Mouse (Mus musculus): Measurements from ENCODE around the gene Tmem37. TPM values are rescaled to one million over a fixed set of nuclear protein-coding genes. Genes with fewer than 3 reads are reported as not detected.
"Not testable (repeated sequence)": the region's sequence is repeated elsewhere in the genome, so short reads cannot be mapped to it uniquely, and the experiment has no call there.

Tmem37 gene
- polyA plus RNA-seq, 1 experiment from 2014 or later, result 8.2 TPM

- no peak overlapping the region for H3K4me2 ChIP-seq (ENCODE audit: low read length)
- H3K4me1 ChIP-seq (ENCODE audit: control insufficient read depth, insufficient read depth, low read length), result no peaks in the 10 kb centered on the region
- H3K27ac ChIP-seq (ENCODE audit: low read depth, low read length), result no peak overlapping the region
- no peaks in the 10 kb centered on the region for H3K9me3 ChIP-seq (replicated peaks; ENCODE audit: control insufficient read depth, low read length)
- no peak overlapping the region for H3K4me3 ChIP-seq (ENCODE audit: low read depth, low read length)
- H3K36me3 ChIP-seq (ENCODE audit: control insufficient read depth, insufficient read depth, low read length), result no peaks in the 10 kb centered on the region
- DNase-seq (ENCODE audit: low spot score) (no peak), ATAC-seq (no peak)
- no peak overlapping the region for H3K9ac ChIP-seq (ENCODE audit: low read length)
- H3K27me3 ChIP-seq (replicated peaks; ENCODE audit: control insufficient read depth, insufficient read depth, low read length), result no peaks in the 10 kb centered on the region
- 81% methylated on average over 6 of the region's 6 CpGs for WGBS
Observed at GRCm38 (mm10) chr1:120099483-120099882, 25.6 kb upstream of the Tmem37 start.

GRCm38 (mm10) chr1:120098327-120098726 is 24.5 kb upstream of the Tmem37 start:
- 15% methylated on average over 7 of the region's 7 CpGs for WGBS
- H3K9ac ChIP-seq (ENCODE audit: low read length), result no peak overlapping the region
- H3K36me3 ChIP-seq (ENCODE audit: control insufficient read depth, insufficient read depth, low read length), result no peaks in the 10 kb centered on the region
- ATAC-seq (no peak), DNase-seq (ENCODE audit: low spot score) (peak; percentile 67)
- no peak overlapping the region for H3K4me3 ChIP-seq (ENCODE audit: low read depth, low read length)
- H3K27me3 ChIP-seq (replicated peaks; ENCODE audit: control insufficient read depth, insufficient read depth, low read length), result no peaks in the 10 kb centered on the region
- no peaks in the 10 kb centered on the region for H3K9me3 ChIP-seq (replicated peaks; ENCODE audit: control insufficient read depth, low read length)
- H3K4me1 ChIP-seq (ENCODE audit: control insufficient read depth, insufficient read depth, low read length), result no peaks in the 10 kb centered on the region
- no peak overlapping the region for H3K27ac ChIP-seq (ENCODE audit: low read depth, low read length)
- no peak overlapping the region for H3K4me2 ChIP-seq (ENCODE audit: low read length)

- Histone ChIP-seq H3K4me3 (ENCODE audit: low read depth, low read length) (no peak overlapping the region), H3K4me2 (ENCODE audit: low read length) (no peak overlapping the region), H3K4me1 (ENCODE audit: control insufficient read depth, insufficient read depth, low read length) (no peaks in the 10 kb centered on the region), H3K9ac (ENCODE audit: low read length) (no peak overlapping the region), H3K27ac (ENCODE audit: low read depth, low read length) (no peak overlapping the region), H3K9me3 (replicated peaks; ENCODE audit: control insufficient read depth, low read length) (0 out of 2 replicates have a peak, but pooled peaks cover 3% of the 10 kb centered on the region), H3K27me3 (replicated peaks; ENCODE audit: control insufficient read depth, insufficient read depth, low read length) (no peaks in the 10 kb centered on the region), H3K36me3 (ENCODE audit: control insufficient read depth, insufficient read depth, low read length) (no peaks in the 10 kb centered on the region)
- ATAC-seq (no peak), DNase-seq (ENCODE audit: low spot score) (no peak)
- 65% methylated on average over 3 of the region's 3 CpGs for WGBS
Observed at GRCm38 (mm10) chr1:120094920-120095319, 21.0 kb upstream of the Tmem37 start.

- H3K27me3 ChIP-seq (replicated peaks; ENCODE audit: control insufficient read depth, insufficient read depth, low read length); H3K4me2 ChIP-seq (ENCODE audit: low read length); H3K4me3 ChIP-seq (ENCODE audit: low read depth, low read length); H3K36me3 ChIP-seq (ENCODE audit: control insufficient read depth, insufficient read depth, low read length); H3K4me1 ChIP-seq (ENCODE audit: control insufficient read depth, insufficient read depth, low read length); H3K27ac ChIP-seq (ENCODE audit: low read depth, low read length); H3K9ac ChIP-seq (ENCODE audit: low read length); H3K9me3 ChIP-seq (replicated peaks; ENCODE audit: control insufficient read depth, low read length): not testable (repeated sequence)
- peak; percentile 85 for DNase-seq (ENCODE audit: low spot score)
- WGBS, result 55% methylated on average over 11 of the region's 14 CpGs
- peak; percentile 65 for ATAC-seq
Observed at GRCm38 (mm10) chr1:120093482-120094134, 19.7 kb upstream of the Tmem37 start.

GRCm38 (mm10) chr1:120090880-120091570 is 17.2 kb upstream of the Tmem37 start:
- no peak overlapping the region for H3K27ac ChIP-seq (ENCODE audit: low read depth, low read length)
- ATAC-seq, result no peak

GRCm38 (mm10) chr1:120089180-120089579 is 15.3 kb upstream of the Tmem37 start:
- Histone ChIP-seq H3K4me1 (ENCODE audit: control insufficient read depth, insufficient read depth, low read length) (no peaks in the 10 kb centered on the region), H3K9me3 (replicated peaks; ENCODE audit: control insufficient read depth, low read length) (0 out of 2 replicates have a peak, but pooled peaks cover 3% of the 10 kb centered on the region), H3K36me3 (ENCODE audit: control insufficient read depth, insufficient read depth, low read length) (no peaks in the 10 kb centered on the region), H3K4me2 (ENCODE audit: low read length) (no peak overlapping the region), H3K27me3 (replicated peaks; ENCODE audit: control insufficient read depth, insufficient read depth, low read length) (no peaks in the 10 kb centered on the region), H3K9ac (ENCODE audit: low read length) (no peak overlapping the region), H3K4me3 (ENCODE audit: low read depth, low read length) (no peak overlapping the region), H3K27ac (ENCODE audit: low read depth, low read length) (no peak overlapping the region)
- DNase-seq (ENCODE audit: low spot score) (no peak), ATAC-seq (no peak)
- 7% methylated on average over 4 of the region's 5 CpGs for WGBS

More at GRCm38 (mm10) chr1:120090880-120091570, 17.2 kb upstream of the Tmem37 start:
- Histone ChIP-seq H3K36me3 (ENCODE audit: control insufficient read depth, insufficient read depth, low read length) (no peaks in the 10 kb centered on the region), H3K4me2 (ENCODE audit: low read length) (no peak overlapping the region), H3K4me3 (ENCODE audit: low read depth, low read length) (no peak overlapping the region), H3K9ac (ENCODE audit: low read length) (no peak overlapping the region), H3K4me1 (ENCODE audit: control insufficient read depth, insufficient read depth, low read length) (no peaks in the 10 kb centered on the region), H3K9me3 (replicated peaks; ENCODE audit: control insufficient read depth, low read length) (0 out of 2 replicates have a peak, but pooled peaks cover 3% of the 10 kb centered on the region), H3K27me3 (replicated peaks; ENCODE audit: control insufficient read depth, insufficient read depth, low read length) (no peaks in the 10 kb centered on the region)
- no peak for DNase-seq (ENCODE audit: low spot score)
- WGBS, result 89% methylated on average over 8 of the region's 8 CpGs

- no peaks in the 10 kb centered on the region for H3K36me3 ChIP-seq (ENCODE audit: control insufficient read depth, insufficient read depth, low read length)
- no peak for ATAC-seq
- WGBS, result 60% methylated on average over 13 of the region's 13 CpGs
Observed at GRCm38 (mm10) chr1:120086644-120087043, 12.8 kb upstream of the Tmem37 start.

GRCm38 (mm10) chr1:120085696-120086095 is 11.8 kb upstream of the Tmem37 start:
- ATAC-seq (no peak), DNase-seq (ENCODE audit: low spot score) (no peak)
- H3K4me1 ChIP-seq (ENCODE audit: control insufficient read depth, insufficient read depth, low read length), result no peaks in the 10 kb centered on the region
- H3K36me3 ChIP-seq (ENCODE audit: control insufficient read depth, insufficient read depth, low read length), result no peaks in the 10 kb centered on the region
- WGBS, result 63% methylated on average over 3 of the region's 3 CpGs
- no peak overlapping the region for H3K4me2 ChIP-seq (ENCODE audit: low read length)
- H3K27me3 ChIP-seq (replicated peaks; ENCODE audit: control insufficient read depth, insufficient read depth, low read length), result no peaks in the 10 kb centered on the region
- no peak overlapping the region for H3K27ac ChIP-seq (ENCODE audit: low read depth, low read length)
- no peak overlapping the region for H3K4me3 ChIP-seq (ENCODE audit: low read depth, low read length)
- no peaks in the 10 kb centered on the region for H3K9me3 ChIP-seq (replicated peaks; ENCODE audit: control insufficient read depth, low read length)
- no peak overlapping the region for H3K9ac ChIP-seq (ENCODE audit: low read length)

More at GRCm38 (mm10) chr1:120086644-120087043, 12.8 kb upstream of the Tmem37 start:
- Histone ChIP-seq H3K4me2 (ENCODE audit: low read length) (no peak overlapping the region), H3K27me3 (replicated peaks; ENCODE audit: control insufficient read depth, insufficient read depth, low read length) (no peaks in the 10 kb centered on the region), H3K4me1 (ENCODE audit: control insufficient read depth, insufficient read depth, low read length) (no peaks in the 10 kb centered on the region), H3K9ac (ENCODE audit: low read length) (no peak overlapping the region), H3K4me3 (ENCODE audit: low read depth, low read length) (no peak overlapping the region), H3K27ac (ENCODE audit: low read depth, low read length) (no peak overlapping the region), H3K9me3 (replicated peaks; ENCODE audit: control insufficient read depth, low read length) (no peaks in the 10 kb centered on the region)
- no peak for DNase-seq (ENCODE audit: low spot score)

- DNase-seq (ENCODE audit: low spot score) (no peak), ATAC-seq (no peak)
- Histone ChIP-seq H3K4me3 (ENCODE audit: low read depth, low read length) (no peak overlapping the region), H3K27me3 (replicated peaks; ENCODE audit: control insufficient read depth, insufficient read depth, low read length) (no peaks in the 10 kb centered on the region), H3K4me1 (ENCODE audit: control insufficient read depth, insufficient read depth, low read length) (no peaks in the 10 kb centered on the region), H3K9me3 (replicated peaks; ENCODE audit: control insufficient read depth, low read length) (no peaks in the 10 kb centered on the region), H3K4me2 (ENCODE audit: low read length) (no peak overlapping the region), H3K36me3 (ENCODE audit: control insufficient read depth, insufficient read depth, low read length) (no peaks in the 10 kb centered on the region), H3K27ac (ENCODE audit: low read depth, low read length) (no peak overlapping the region), H3K9ac (ENCODE audit: low read length) (no peak overlapping the region)
- WGBS, result 57% methylated on average over 5 of the region's 5 CpGs
Observed at GRCm38 (mm10) chr1:120083921-120084517, 10.1 kb upstream of the Tmem37 start.
